Mouse (Mus musculus) myocyte (in vitro differentiated cells): ENCODE results near the gene H2al1o.
"Not testable (repeated sequence)": the region's sequence is repeated elsewhere in the genome, so short reads cannot be mapped to it uniquely, and the experiment has no call there.

Source experiments
- CEBPB ChIP-seq: IDR thresholded peaks from 2 replicates; pipeline ENCODE4 v1.6.1; 2011; ENCODE audit warnings: mild to moderate bottlenecking, moderate library complexity; ENCODE audit not compliant: poor library complexity, insufficient read depth, severe bottlenecking
- E2F4 ChIP-seq: IDR thresholded peaks from one replicate; pipeline ENCODE4 v1.6.1; 2011; ENCODE audit warnings: mild to moderate bottlenecking, control low read depth, moderate library complexity; ENCODE audit not compliant: insufficient read depth
- MAX ChIP-seq: IDR thresholded peaks from one replicate; pipeline ENCODE4 v1.6.1; 2011; ENCODE audit warnings: low read depth, mild to moderate bottlenecking, control low read depth
- MYOG ChIP-seq, 3 experiments: IDR thresholded peaks; one replicate each; pipeline ENCODE4 v1.6.1; 2011; ENCODE audit warnings: control low read depth in 2 of 3, low read depth in 2 of 3, mild to moderate bottlenecking in 2 of 3; ENCODE audit not compliant: insufficient read length in 2 of 3, control insufficient read depth in 1 of 3, insufficient read depth in 1 of 3
- POLR2A ChIP-seq: IDR thresholded peaks from one replicate; pipeline ENCODE4 v1.6.1; 2011; ENCODE audit warnings: low read depth, mild to moderate bottlenecking, control low read depth, moderate library complexity; ENCODE audit not compliant: insufficient read length
- POLR2AphosphoS2 ChIP-seq: IDR thresholded peaks from one replicate; pipeline ENCODE4 v1.6.1; 2011; ENCODE audit warnings: low read depth, control low read depth; ENCODE audit not compliant: insufficient read length
- USF1 ChIP-seq: IDR thresholded peaks from one replicate; pipeline ENCODE4 v1.6.1; 2011; ENCODE audit warnings: low read depth, mild to moderate bottlenecking, control low read depth, moderate library complexity

- TF ChIP-seq POLR2AphosphoS2; USF1; CEBPB; POLR2A; E2F4; MYOG (IDR thresholded peaks at IDR 0.05; ENCODE audit: control insufficient read depth in 1 of 3, insufficient read depth in 1 of 3, insufficient read length in 2 of 3, low read depth in 2 of 3); MAX: not testable (repeated sequence)
These were observed at the start of gene H2al1o for GRCm38 (mm10) chrX:9572309-9572708.
